Mouse (Mus musculus) brain, embryonic 14.5 days (tissue): ENCODE results near the gene Cox17.

Experiments
- CTCF ChIP-seq: fragments of 200-500 bp; IDR thresholded peaks from 2 replicates; pipeline ENCODE4 v1.5.1; 2012; ENCODE audit warnings: inconsistent platforms, mild to moderate bottlenecking, moderate library complexity, borderline replicate concordance; ENCODE audit not compliant: insufficient read depth, insufficient read length; ENCODE audit errors: extremely low read depth
- POLR2A ChIP-seq: fragments of 200-500 bp; IDR thresholded peaks from 2 replicates; pipeline ENCODE4 v1.6.1; 2012; ENCODE audit warnings: mild to moderate bottlenecking, inconsistent platforms, borderline replicate concordance; ENCODE audit not compliant: poor library complexity, insufficient read depth, insufficient read length, severe bottlenecking; ENCODE audit errors: extremely low read depth

DNA sequence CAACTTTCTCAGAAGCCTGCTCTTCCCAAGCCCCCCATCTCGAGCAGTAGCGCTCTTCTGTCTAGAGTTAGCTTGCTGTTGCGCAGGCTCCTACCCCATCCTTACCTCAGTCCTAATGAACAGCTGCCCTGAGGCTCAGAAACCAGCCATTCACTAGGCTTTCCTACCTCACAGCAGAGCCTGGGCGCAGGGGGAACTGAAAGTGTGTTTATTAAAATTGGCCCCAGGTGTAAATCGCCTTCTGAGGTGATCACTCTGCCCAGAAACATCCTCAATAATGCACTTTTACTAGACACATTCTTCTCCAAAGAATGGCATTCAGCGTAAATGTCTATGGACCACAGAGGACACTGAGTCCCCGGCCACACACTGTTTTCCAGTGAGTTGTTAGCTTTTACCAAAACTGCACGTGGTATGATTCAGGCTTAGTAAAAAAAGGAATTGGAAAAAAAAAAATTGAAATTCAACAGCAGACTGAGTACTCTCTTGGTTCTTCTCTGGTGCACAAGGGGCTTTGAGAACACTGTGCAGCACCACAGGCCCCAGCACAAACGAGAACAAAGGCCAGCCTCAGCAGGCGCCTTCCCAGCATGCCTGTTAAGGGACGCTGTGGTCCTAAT is 19.9 kb upstream of the Cox17 start:
- no peak for TF ChIP-seq CTCF
- TF ChIP-seq POLR2A: no peak
